In the genomic region with DNA sequence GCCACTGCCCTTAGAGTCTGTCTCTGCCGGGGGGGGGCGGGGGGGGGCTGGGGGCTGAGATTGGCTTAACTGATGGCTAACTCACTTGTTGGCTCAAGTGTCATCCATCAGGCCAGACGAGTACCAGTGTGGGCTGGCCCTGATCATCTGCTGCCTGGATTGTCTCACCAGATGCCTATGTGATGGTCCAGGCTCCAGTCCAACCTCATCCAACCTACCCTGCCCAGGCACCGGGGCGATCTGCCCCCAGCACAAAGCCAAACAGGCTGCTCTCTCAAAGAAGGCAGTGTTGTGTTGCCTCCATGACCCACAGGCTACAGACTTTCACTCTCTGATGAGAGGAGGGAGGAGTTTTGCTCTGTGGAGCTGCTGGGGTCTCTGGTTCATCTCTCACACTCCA, we compare ENCODE assay signal across 10 mouse cellular contexts.
"Had no signal": no experiment of that assay in that cellular context is flagged by ENCODE, and none has a peak within 500 bp of the region (broad histone marks: within the 10 kb centered on the region; RNA-seq: fewer than 3 reads in every experiment).

No protein-coding gene starts in this region.

- H3K4me2 ChIP-seq: lung, embryonic 15.5 days; midbrain, embryonic 12.5 days; neural tube, embryonic 13.5 days; neural tube, embryonic 15.5 days had no signal

- H3K27ac ChIP-seq: lung, embryonic 15.5 days; midbrain, embryonic 10.5 days; midbrain, embryonic 12.5 days; neural tube, embryonic 13.5 days; neural tube, embryonic 15.5 days had no signal

- H3K27me3 ChIP-seq: neural tube, embryonic 15.5 days had no signal

- H3K36me3 ChIP-seq: lung, embryonic 15.5 days; midbrain, embryonic 10.5 days; midbrain, embryonic 12.5 days; neural tube, embryonic 13.5 days; neural tube, embryonic 15.5 days had no signal

- DNase-seq: right cerebral cortex, adult 18-20 months; right cerebral cortex, postnatal 25 days had no signal

- ATAC-seq: lung, postnatal 0 days; midbrain, embryonic 16.5 days had no signal

- H3K9ac ChIP-seq: lung, embryonic 15.5 days; midbrain, embryonic 12.5 days; neural tube, embryonic 13.5 days; neural tube, embryonic 15.5 days had no signal

- H3K4me3 ChIP-seq: lung, embryonic 15.5 days; midbrain, embryonic 10.5 days; midbrain, embryonic 12.5 days; myocyte; neural tube, embryonic 13.5 days; neural tube, embryonic 15.5 days had no signal

- H3K9me3 ChIP-seq: lung, embryonic 15.5 days; midbrain, embryonic 10.5 days; midbrain, embryonic 12.5 days; neural tube, embryonic 13.5 days; neural tube, embryonic 15.5 days had no signal
